Mouse (Mus musculus) ES-Bruce4 (cell line): ENCODE data around the gene Mrpl33. TPM values are rescaled to one million over a fixed set of nuclear protein-coding genes. Genes with fewer than 3 reads are reported as not detected.

Experiments used
- H3K27ac ChIP-seq: 2 replicates; pipeline ENCODE4 v1.5.1; 2012; ENCODE audit warnings: low read length, inconsistent platforms; ENCODE audit not compliant: insufficient read depth
- H3K27me3 ChIP-seq: 2 replicates; pipeline ENCODE4 v1.6.1; 2012; ENCODE audit warnings: mild to moderate bottlenecking, low read length, inconsistent platforms; ENCODE audit not compliant: control insufficient read depth, poor library complexity, insufficient read depth, severe bottlenecking
- H3K36me3 ChIP-seq: 2 replicates; pipeline ENCODE4 v1.6.1; 2012; ENCODE audit warnings: inconsistent platforms, mild to moderate bottlenecking, low read length, moderate library complexity; ENCODE audit not compliant: control insufficient read depth, poor library complexity, insufficient read depth, severe bottlenecking
- H3K4me1 ChIP-seq: one replicate; pipeline ENCODE4 v1.8.1; 2011; ENCODE audit warnings: low read length; ENCODE audit not compliant: control insufficient read depth, insufficient read depth
- H3K4me3 ChIP-seq: 2 replicates; pipeline ENCODE4 v1.5.1; 2011; ENCODE audit warnings: low read depth, mild to moderate bottlenecking, low read length
- H3K9ac ChIP-seq: 2 replicates; pipeline ENCODE4 v1.6.1; 2012; ENCODE audit warnings: low read depth, mild to moderate bottlenecking, inconsistent platforms; ENCODE audit not compliant: poor library complexity, severe bottlenecking
- H3K9me3 ChIP-seq: replicated peaks from 2 replicates; pipeline ENCODE4 v1.6.1; 2012; ENCODE audit warnings: mild to moderate bottlenecking, low read length, inconsistent platforms; ENCODE audit not compliant: control insufficient read depth, poor library complexity, insufficient read depth, severe bottlenecking
- CTCF ChIP-seq: IDR thresholded peaks from one replicate; pipeline ENCODE4 v1.8.1; 2011; ENCODE audit warnings: low read depth, low read length
- EP300 ChIP-seq: IDR thresholded peaks from 2 replicates; pipeline ENCODE4 v1.6.1; 2011; ENCODE audit warnings: low read depth, low read length; ENCODE audit not compliant: insufficient read depth
- POLR2A ChIP-seq: IDR thresholded peaks from one replicate; pipeline ENCODE4 v1.8.1; 2011; ENCODE audit warnings: low read length; ENCODE audit not compliant: insufficient read depth
- polyA plus RNA-seq: library from polyadenylated mRNA; stranded (reverse); fragments of >200 nt; gene quantifications from 2 replicates; pipeline ENCODE4 v1.2.4, GENCODE M21; 2011; ENCODE audit warnings: low read depth; ENCODE audit not compliant: missing spikeins, insufficient read depth, insufficient read length

Gene Mrpl33
- polyA plus RNA-seq, 1 experiment, result 161 TPM

DNA sequence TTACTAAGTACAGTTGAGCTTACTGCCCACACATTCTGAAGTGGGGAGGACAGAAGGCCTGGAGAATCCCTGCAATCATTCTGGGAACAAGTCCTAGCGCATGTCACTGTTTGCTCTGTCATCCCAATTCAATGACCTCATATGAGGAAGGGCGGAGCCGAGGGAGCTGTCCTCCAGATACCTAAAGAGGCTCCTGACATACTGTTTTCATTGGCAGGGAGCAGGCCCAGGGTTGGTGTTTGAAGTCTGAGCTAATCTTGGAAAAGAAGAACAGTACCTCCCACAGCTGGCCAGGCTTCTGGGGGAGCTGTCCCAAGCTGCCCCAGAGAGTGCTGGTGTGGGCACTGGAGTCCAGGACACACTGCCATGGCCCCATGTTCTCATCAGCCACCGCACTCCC lies 31.8 kb upstream of the Mrpl33 start:
- H3K27me3 ChIP-seq, result no peaks in the 10 kb centered on the region

DNA sequence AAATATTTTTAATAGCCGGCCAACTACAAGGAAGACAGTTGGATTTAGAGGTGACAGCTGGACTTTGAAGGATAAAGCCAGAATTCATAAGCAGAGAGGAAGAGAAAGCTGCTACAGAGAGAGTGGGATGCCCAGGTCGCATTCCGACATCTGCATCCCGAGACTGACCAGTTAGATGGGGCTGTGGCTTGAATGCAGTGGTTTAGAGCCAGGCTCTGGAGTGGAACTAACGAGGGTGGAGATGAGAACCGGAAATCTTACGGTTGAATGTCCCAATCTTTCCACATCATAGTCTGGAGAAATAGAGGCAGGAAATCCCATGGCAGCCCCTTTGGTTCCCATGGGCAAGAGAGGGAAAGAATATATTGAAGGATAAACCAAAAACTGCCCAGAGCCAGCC lies 30.7 kb upstream of the Mrpl33 start:
- H3K4me1 ChIP-seq, result no peaks in the 10 kb centered on the region
- H3K27me3 ChIP-seq, result no peaks in the 10 kb centered on the region
- H3K4me3 ChIP-seq, result no peak overlapping the region
- H3K36me3 ChIP-seq, result no peaks in the 10 kb centered on the region
- H3K9ac ChIP-seq, result no peak overlapping the region
- H3K9me3 ChIP-seq, result no peaks in the 10 kb centered on the region
- TF ChIP-seq EP300 (no peak), POLR2A (no peak), CTCF (no peak)
- no peak overlapping the region for H3K27ac ChIP-seq

More for the DNA sequence above, 31.8 kb upstream of the Mrpl33 start:
- H3K9ac ChIP-seq, result no peak overlapping the region
- no peaks in the 10 kb centered on the region for H3K9me3 ChIP-seq
- TF ChIP-seq CTCF (no peak), POLR2A (no peak), EP300 (no peak)
- H3K4me3 ChIP-seq, result no peak overlapping the region
- H3K36me3 ChIP-seq, result no peaks in the 10 kb centered on the region
- H3K27ac ChIP-seq, result no peak overlapping the region
- H3K4me1 ChIP-seq, result no peaks in the 10 kb centered on the region

DNA sequence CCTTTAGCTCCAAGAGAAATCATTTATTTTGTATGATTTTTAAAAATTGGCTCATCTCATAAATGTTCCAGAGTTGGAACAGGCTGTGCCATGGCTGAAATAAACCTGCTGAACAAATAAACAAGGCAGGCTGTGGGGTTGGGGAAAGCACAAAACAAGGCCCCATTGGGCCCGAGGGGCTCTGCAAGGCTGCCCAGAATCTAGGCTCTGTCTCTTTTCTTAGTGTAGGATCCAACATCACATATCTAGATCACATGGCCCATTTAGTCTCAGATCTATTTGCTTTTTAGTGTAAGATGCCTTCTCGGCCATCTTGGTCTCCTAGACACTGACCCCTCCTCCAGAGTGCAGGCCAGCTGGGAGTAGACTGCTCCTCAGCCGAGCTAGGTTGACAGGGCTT lies 30.3 kb upstream of the Mrpl33 start:
- H3K36me3 ChIP-seq, result no peaks in the 10 kb centered on the region
- TF ChIP-seq POLR2A, result no peak
- H3K27me3 ChIP-seq, result no peaks in the 10 kb centered on the region
- H3K27ac ChIP-seq, result no peak overlapping the region
- H3K9ac ChIP-seq, result no peak overlapping the region
- no peaks in the 10 kb centered on the region for H3K4me1 ChIP-seq
- H3K9me3 ChIP-seq, result no peaks in the 10 kb centered on the region
- H3K4me3 ChIP-seq, result no peak overlapping the region

DNA sequence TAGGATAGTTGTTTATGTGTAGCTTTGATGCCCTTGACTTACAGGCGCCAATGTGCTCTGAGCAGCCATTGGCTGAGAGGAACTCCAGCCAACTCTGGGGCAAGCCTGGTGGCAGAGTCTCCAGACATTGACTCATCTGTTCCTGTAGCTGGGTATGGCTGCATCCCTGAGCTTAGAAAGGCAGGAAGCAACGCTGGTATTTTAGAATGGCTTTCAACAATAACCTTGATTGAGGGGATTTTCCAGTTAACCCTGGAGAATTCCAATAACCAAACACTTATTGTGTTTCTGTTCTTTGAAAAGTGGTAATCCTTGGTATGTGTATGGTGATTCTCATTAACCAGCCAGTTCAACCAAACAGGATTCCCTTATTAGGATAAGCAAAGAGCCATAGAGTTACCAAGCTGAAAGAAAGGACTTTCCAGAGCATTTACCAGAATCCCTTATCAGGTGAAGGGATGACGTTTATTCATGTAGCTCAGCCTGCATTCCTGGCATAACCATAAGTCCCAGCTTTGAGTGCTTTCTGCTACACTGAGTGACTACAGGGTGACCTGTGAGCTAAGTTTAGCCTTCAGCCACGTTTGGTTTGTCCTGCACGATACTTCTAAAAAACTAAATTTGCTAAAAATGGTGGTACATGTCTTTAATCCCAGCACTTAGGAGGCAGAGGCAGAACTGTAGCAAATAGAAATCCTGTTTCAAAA lies 28.6 kb upstream of the Mrpl33 start:
- no peaks in the 10 kb centered on the region for H3K36me3 ChIP-seq
- no peak overlapping the region for H3K9ac ChIP-seq
- TF ChIP-seq CTCF (no peak), EP300 (no peak), POLR2A (no peak)
- H3K27me3 ChIP-seq, result no peaks in the 10 kb centered on the region
- H3K4me1 ChIP-seq, result no peaks in the 10 kb centered on the region
- H3K4me3 ChIP-seq, result no peak overlapping the region
- no peak overlapping the region for H3K27ac ChIP-seq
- no peaks in the 10 kb centered on the region for H3K9me3 ChIP-seq

DNA sequence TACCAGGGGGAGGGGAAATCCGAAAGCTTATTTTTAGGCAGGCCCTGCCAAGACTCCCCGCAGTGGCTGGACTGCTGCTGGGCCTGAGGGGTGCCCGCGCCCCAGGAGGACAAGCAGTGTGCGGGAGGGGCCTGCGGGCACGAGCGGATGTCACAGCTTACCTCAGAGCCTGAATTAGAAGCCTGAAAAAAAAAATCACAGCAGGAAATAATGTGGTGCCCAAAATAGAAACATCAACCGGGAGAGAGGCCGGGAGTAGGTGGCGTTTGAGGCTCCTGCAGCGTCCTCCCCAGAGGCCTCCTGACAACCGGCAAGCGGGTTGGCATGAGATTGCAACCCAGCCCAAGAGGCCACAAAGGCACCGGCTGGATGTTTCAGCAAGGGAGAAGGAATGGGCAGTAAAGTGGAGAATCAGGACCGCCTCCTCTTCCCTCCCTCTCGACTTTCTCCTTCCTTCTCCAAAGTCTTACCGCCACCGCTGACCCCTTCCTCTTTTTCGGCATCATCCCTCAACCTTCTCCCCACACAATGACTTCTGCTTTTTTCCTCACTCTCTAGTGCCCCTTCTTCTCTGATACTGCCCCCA lies 25.6 kb upstream of the Mrpl33 start:
- no peak overlapping the region for H3K27ac ChIP-seq
- H3K4me1 ChIP-seq, result no peaks in the 10 kb centered on the region
- no peaks in the 10 kb centered on the region for H3K9me3 ChIP-seq
- H3K36me3 ChIP-seq, result no peaks in the 10 kb centered on the region
- no peaks in the 10 kb centered on the region for H3K27me3 ChIP-seq
- peak overlapping the region; percentile 22; the same call in 1 of the 2 replicates for H3K9ac ChIP-seq
- H3K4me3 ChIP-seq, result peak overlapping the region; percentile 12; the same call in 1 of the 2 replicates
- no peak for TF ChIP-seq CTCF
- no peak for TF ChIP-seq POLR2A
- no peak for TF ChIP-seq EP300

DNA sequence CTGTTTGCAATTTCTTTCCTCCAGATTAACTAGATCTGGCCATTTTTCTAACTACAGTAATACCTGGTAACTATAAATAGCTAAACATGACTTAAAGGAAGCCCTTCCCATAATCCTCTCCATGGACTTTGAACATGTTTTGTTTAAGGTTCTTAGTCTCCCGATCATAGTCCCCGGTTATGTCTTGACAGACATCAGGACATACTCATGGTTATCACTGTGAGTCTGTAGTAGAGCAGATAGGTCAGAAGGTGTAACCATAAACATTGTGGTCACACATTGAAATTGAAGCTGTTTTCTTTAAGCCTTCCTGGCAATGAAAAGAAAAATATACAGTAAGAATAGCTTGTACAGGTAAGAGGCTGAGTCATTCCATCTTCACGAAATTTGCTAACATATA lies 23.0 kb upstream of the Mrpl33 start:
- Histone ChIP-seq H3K9me3 (no peaks in the 10 kb centered on the region), H3K4me3 (no peak overlapping the region), H3K27me3 (no peaks in the 10 kb centered on the region), H3K4me1 (no peaks in the 10 kb centered on the region), H3K36me3 (no peaks in the 10 kb centered on the region), H3K27ac (no peak overlapping the region), H3K9ac (no peak overlapping the region)
- TF ChIP-seq EP300 (no peak), CTCF (no peak), POLR2A (no peak)
